ENCODE assay signal across 8 mouse cellular contexts in the genomic region with DNA sequence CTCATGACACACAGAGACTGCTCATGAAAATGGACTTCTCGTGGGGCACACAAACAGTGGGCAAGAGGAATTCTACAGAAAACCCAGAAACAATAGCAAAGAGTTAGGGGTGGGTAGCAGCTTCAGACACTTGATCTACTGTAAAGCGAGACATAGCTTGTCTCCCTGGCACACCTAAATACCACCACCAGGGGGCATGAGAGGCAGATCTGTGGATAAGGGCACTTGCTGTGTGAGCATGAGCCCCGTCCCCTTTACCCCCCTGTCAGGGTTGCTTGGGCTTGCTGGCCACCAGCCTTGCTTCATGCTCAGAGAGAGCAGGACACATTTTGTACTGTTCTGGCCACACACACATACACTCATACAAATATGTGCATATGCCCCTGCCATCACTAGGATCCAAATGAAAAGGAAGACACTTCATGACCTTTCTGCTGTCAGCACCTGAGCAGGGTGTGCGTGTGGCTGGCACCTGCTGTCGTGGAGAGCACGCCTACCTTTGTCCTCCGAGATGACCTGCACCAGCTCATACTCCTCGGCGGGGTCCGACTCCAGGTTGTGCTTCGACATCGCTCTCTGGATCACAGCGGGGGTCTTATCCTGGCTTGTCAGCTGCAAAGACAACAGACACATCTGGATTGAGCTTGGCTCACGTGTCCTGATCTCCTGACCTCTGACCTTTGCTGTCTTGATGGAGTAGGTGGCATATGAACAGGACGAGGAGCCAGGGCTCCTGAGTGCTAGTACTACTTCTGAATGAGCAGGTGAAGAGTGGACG.
A peak's percentile ranks its signal among the peaks of the same experiment; 100 is the strongest.
DNase-seq lines count a peak whose midpoint lies in the region; ATAC-seq lines count a peak whose summit lies in the region.

No protein-coding gene starts in this region.

- peak; percentile 94 for DNase-seq in midbrain, embryonic 11.5 days (ENCODE audit: low spot score, missing footprints)
- DNase-seq in T-cell, adult 2 months (ENCODE audit: low spot score): peak; percentile 20
- peak; percentile 29 for DNase-seq in embryo, embryonic 11.5 days (ENCODE audit: low read depth, low spot score)
- peak; percentile 72 for DNase-seq in left cerebral cortex, postnatal 4 days
- DNase-seq in naive thymus-derived CD4-positive, alpha-beta T cell, adult 2 months (ENCODE audit: low read depth): peak; percentile 55
- peak; percentile 81 for DNase-seq in thymus, postnatal 4 days

- no peaks in the 10 kb centered on the region for H3K27me3 ChIP-seq in midbrain, embryonic 11.5 days (ENCODE audit: control insufficient read depth, insufficient read depth, low read length)
- no peaks in the 10 kb centered on the region for H3K27me3 ChIP-seq in midbrain, embryonic 16.5 days (ENCODE audit: control insufficient read depth, insufficient read depth, low read depth, low read length)
- H3K27me3 ChIP-seq in hindbrain, embryonic 12.5 days: no peaks in the 10 kb centered on the region

- no peak overlapping the region for H3K4me2 ChIP-seq in midbrain, embryonic 11.5 days
- H3K4me2 ChIP-seq in midbrain, embryonic 16.5 days (ENCODE audit: low read length): no peak overlapping the region
- no peak overlapping the region for H3K4me2 ChIP-seq in hindbrain, embryonic 12.5 days (replicated peaks)

- H3K9me3 ChIP-seq in midbrain, embryonic 11.5 days (ENCODE audit: control insufficient read depth, low read length): no peaks in the 10 kb centered on the region
- no peaks in the 10 kb centered on the region for H3K9me3 ChIP-seq in midbrain, embryonic 16.5 days (replicated peaks; ENCODE audit: control insufficient read depth, low read length, poor library complexity, severe bottlenecking)
- no peaks in the 10 kb centered on the region for H3K9me3 ChIP-seq in hindbrain, embryonic 12.5 days (replicated peaks)

- 0 out of 2 replicates have a peak, but pooled peaks have one; percentile 33 for ATAC-seq in midbrain, embryonic 11.5 days (ENCODE audit: low FRiP score)
- no peak for ATAC-seq in midbrain, embryonic 16.5 days
- ATAC-seq in hindbrain, embryonic 12.5 days (ENCODE audit: low FRiP score): 0 out of 2 replicates have a peak, but pooled peaks have one; percentile 37

- H3K4me3 ChIP-seq in midbrain, embryonic 11.5 days (ENCODE audit: low read depth, low read length): no peak overlapping the region
- H3K4me3 ChIP-seq in midbrain, embryonic 16.5 days (ENCODE audit: low read depth, low read length): no peak overlapping the region
- no peak overlapping the region for H3K4me3 ChIP-seq in hindbrain, embryonic 12.5 days

- 73% methylated on average over 16 of the region's 16 CpGs for WGBS in midbrain, embryonic 11.5 days
- 77% methylated on average over 16 of the region's 16 CpGs for WGBS in midbrain, embryonic 16.5 days
- WGBS in hindbrain, embryonic 12.5 days: 74% methylated on average over 16 of the region's 16 CpGs

- H3K4me1 ChIP-seq in midbrain, embryonic 11.5 days (ENCODE audit: control insufficient read depth, insufficient read depth, low read length): no peaks in the 10 kb centered on the region
- H3K4me1 ChIP-seq in midbrain, embryonic 16.5 days (ENCODE audit: control insufficient read depth, insufficient read depth, low read length): no peaks in the 10 kb centered on the region
- peaks cover 5% of the 10 kb centered on the region; the same call in 1 of the 2 replicates for H3K4me1 ChIP-seq in hindbrain, embryonic 12.5 days

- no peak overlapping the region for H3K9ac ChIP-seq in midbrain, embryonic 11.5 days (ENCODE audit: low read length)
- H3K9ac ChIP-seq in midbrain, embryonic 16.5 days (ENCODE audit: low read depth, low read length): no peak overlapping the region
- no peak overlapping the region for H3K9ac ChIP-seq in hindbrain, embryonic 12.5 days

- no peak overlapping the region for H3K27ac ChIP-seq in midbrain, embryonic 11.5 days (ENCODE audit: low read depth, low read length)
- H3K27ac ChIP-seq in midbrain, embryonic 16.5 days (ENCODE audit: low read length): no peak overlapping the region
- H3K27ac ChIP-seq in hindbrain, embryonic 12.5 days: no peak overlapping the region

- no peaks in the 10 kb centered on the region for H3K36me3 ChIP-seq in midbrain, embryonic 11.5 days (ENCODE audit: control insufficient read depth, insufficient read depth, low read length)
- no peaks in the 10 kb centered on the region for H3K36me3 ChIP-seq in midbrain, embryonic 16.5 days (ENCODE audit: control insufficient read depth, insufficient read depth, low read length)
- H3K36me3 ChIP-seq in hindbrain, embryonic 12.5 days: peaks cover 10% of the 10 kb centered on the region; the same call in 1 of the 2 replicates

- intact Hi-C loops in left cerebral cortex, postnatal 4 days (cut with DNase I): loop anchor here (10.0 kb wide), 1 partner anchor 324 kb away; no protein-coding TSS in a partner anchor

Comparison
In these comparisons a context has a peak if more than half of its experiments do, and no peak if none do; other contexts are left out.
1. DNase-seq: peak in every context shown above with its lines; median percentile 94 in midbrain, embryonic 11.5 days; 81 in thymus, postnatal 4 days; 72 in left cerebral cortex, postnatal 4 days; 55 in naive thymus-derived CD4-positive, alpha-beta T cell, adult 2 months; 29 in embryo, embryonic 11.5 days; 20 in T-cell, adult 2 months.